Mouse (Mus musculus): ENCODE data around the gene 1700013G24Rik. TPM values are rescaled to one million over a fixed set of nuclear protein-coding genes. Genes with fewer than 3 reads are reported as not detected.

1700013G24Rik gene
- total RNA-seq, 2 experiments from 2014 or later: not detected

GRCm38 (mm10) chr4:137495501-137496100, 42.5 kb downstream of the 1700013G24Rik start:
- DNase-seq: no peak

- peak; percentile 77 for DNase-seq
These were observed 44.3 kb downstream of the 1700013G24Rik start for GRCm38 (mm10) chr4:137497367-137497766.

DNA sequence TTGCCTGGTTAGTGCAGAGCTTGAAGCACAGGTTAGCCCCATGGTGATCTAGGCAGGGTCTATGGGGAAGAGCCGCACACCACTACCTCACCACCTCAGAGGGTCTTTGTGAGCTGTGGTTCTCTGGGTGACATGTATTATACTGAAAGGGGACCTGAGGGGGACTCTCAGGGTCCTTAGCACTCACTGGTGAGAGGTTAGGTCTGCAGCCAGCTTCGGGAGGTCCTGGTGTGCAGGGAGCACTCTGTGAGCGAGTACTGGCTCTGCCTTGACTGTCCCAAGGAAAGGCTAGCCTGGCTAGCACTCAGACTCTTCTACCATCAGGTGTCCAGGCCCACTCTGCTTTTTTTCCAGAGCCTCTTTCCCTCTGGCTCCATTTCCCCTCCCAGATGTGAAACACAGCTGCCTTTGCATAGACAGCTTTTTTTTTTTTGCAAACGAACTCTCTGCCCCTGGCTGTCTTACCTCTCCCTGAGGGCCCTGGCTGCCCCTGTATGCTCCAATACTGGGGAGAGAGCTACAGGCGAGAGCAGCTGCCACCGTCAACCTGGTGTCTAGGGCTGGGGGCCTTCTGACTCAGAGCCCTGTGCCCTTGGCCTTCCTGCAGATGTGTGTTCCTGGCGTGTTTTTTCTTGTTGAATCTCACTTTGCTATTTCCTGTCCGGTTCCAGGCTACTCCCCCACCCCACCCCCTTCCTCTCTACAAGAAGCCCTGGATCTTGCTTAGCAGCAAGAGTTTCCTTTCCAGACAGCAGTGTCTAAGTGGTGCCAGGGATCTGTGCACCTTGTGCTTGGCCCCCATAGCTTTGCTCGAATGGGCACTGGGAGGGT, 45.0 kb downstream of the 1700013G24Rik start:
- DNase-seq: peak; percentile 74

DNA sequence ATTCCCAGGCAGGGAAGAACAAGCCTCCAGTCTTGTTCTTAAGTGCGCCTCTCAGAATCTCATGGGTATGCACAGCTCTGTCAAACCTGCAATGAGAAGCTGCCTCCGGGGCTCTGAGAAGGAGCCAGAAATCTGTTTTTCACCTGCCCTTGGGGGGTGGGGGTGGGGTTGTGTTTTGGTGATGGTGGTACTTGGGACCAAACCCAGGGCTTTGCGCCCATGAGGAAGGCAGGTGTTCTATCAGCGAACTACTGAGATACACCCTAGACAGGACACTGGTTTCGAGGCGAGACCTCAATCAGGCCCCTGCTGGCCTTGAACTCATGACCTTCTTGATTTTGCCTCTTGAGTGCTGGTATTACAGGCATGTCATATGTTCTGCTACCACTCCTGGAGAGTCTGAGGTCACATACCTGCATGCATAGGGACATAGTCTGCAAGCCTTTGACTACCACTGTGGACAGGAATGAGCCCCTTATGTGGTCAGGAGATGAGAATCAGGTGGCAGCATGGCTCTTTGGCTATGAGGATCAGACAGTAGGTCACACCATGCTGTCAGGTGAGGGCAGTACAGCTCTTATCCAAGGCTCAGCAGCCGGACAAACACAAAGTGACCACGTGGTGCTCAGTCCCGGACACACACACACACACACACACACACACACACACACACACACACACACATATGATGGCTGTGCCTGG, 45.9 kb downstream of the 1700013G24Rik start:
- no peak for DNase-seq

DNA sequence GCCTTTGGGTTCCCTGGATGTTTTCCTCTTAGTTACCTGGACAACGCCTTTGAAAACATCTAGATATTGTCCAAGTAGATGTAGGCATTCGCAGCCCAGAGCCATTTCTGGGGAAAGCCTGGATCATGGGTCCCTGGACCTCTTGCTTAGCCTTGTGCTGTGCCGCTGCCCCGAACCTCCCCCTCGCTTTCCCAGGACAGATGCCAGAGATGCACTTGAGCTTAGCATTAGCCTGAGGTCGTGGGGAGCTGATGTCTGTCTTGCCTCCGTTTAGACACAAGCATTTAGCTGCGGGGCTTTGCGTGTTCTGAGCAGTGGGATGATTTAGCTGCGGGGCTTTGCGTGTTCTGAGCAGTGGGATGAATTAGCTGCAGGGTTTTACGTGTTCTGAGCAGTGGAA, 47.1 kb downstream of the 1700013G24Rik start:
- no peak for DNase-seq

DNA sequence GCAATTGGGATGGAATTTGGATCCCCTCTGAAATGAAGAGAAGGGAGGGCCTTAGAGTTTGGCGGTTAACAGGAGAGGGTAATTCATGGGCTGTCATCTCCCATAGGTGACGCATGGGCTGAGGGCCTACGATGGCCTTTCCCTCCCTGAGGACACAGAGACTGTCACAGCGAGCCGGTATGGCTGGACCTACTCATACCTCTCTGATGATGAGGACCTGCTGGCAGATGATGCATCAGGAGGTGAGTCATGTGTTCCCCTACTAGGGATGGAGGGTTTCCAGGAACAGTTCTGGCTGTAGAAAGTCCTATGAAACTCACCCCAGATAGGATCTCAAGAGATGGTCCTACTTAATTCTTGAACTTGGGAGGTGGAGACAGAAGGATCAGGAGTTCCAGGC, 47.9 kb downstream of the 1700013G24Rik start:
- DNase-seq: peak; percentile 57

DNA sequence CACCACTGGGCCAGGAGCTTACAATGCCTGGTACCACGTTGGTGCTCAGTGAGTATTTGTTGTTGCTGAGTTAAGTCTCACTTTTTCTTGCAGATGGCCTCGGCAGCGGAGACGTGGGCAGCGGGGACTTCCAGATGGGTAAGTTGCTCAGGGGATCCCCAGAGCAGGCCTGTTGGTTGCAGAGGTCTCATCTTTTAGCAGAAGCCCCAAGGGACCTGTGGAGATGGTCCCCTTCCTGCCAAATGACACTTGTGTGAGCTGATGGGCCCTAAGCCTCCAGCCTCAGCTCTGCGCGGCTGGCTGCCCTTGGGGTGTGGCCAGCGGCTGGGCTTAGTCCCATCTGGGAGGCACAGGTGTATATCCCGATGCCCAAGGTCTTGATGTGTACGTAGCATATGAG, 49.1 kb downstream of the 1700013G24Rik start:
- no peak for DNase-seq

- peak; percentile 85 for DNase-seq
These were observed 49.7 kb downstream of the 1700013G24Rik start for GRCm38 (mm10) chr4:137502801-137503200.

- no peak for DNase-seq
These were observed 50.5 kb downstream of the 1700013G24Rik start for GRCm38 (mm10) chr4:137503509-137503971.

Other genes with a start within 250 kb of the 1700013G24Rik start
- gene Wnt4, start 175.8 kb upstream of the 1700013G24Rik start, total RNA-seq (2021): 10 to 100 TPM; 39.5 to 53.0 TPM
- 100 to 1,000 TPM; 348 to 351 TPM for gene Cdc42, start 95.6 kb upstream of the 1700013G24Rik start, total RNA-seq (2021)
- gene Cela3a, start 43.5 kb upstream of the 1700013G24Rik start, total RNA-seq (2021): not detected
- gene Cela3b, start 22.7 kb upstream of the 1700013G24Rik start, total RNA-seq (2021): not detected
- gene Hspg2, start 15.5 kb downstream of the 1700013G24Rik start, total RNA-seq (2021): 100 to 1,000 TPM; 191 to 264 TPM
- gene Ldlrad2, start 121.3 kb downstream of the 1700013G24Rik start, total RNA-seq (2021): not detected
- gene Usp48, start 140.5 kb downstream of the 1700013G24Rik start, total RNA-seq (2021): 100 to 1,000 TPM in 1 of 2 experiments, 10 to 100 TPM in 1; 76.5 to 113 TPM
- gene Rap1gap, start 211.4 kb downstream of the 1700013G24Rik start, total RNA-seq (2021): 10 to 100 TPM; 31.3 to 48.5 TPM